Mouse (Mus musculus) heart, postnatal 0 days (tissue): ENCODE measurements around the gene Hist1h2br. TPM values are rescaled to one million over a fixed set of nuclear protein-coding genes. Genes with fewer than 3 reads are reported as not detected.
"Not testable (repeated sequence)": the region's sequence is repeated elsewhere in the genome, so short reads cannot be mapped to it uniquely, and the experiment has no call there.

ENCODE experiments used
- ATAC-seq: fragments of 200-750 bp; cut with Nextera tagmentation; 2 replicates; pipeline ENCODE4 v1.8.0; 2017; ENCODE audit warnings: low read depth, moderate number of reproducible peaks, moderate library complexity; ENCODE audit not compliant: insufficient read depth
- DNase-seq: peaks from one replicate; pipeline ENCODE4 v3.0.0-alpha.2; 2016; ENCODE audit warnings: low spot score
- H3K27ac ChIP-seq: fragments of 300-500 bp; sonication (generic); 2 replicates; pipeline ENCODE4 v1.5.1; 2014; ENCODE audit warnings: low read depth, mild to moderate bottlenecking
- H3K27me3 ChIP-seq: fragments of 300-500 bp; sonication (generic); 2 replicates; pipeline ENCODE4 v1.6.1; 2014; ENCODE audit warnings: low read length, mixed read lengths; ENCODE audit not compliant: control insufficient read depth, insufficient read depth
- H3K36me3 ChIP-seq: fragments of 300-500 bp; sonication (generic); replicated peaks from 2 replicates; pipeline ENCODE4 v1.6.1; 2014; ENCODE audit warnings: low read length, mixed read lengths; ENCODE audit not compliant: control insufficient read depth, insufficient read depth
- H3K4me1 ChIP-seq: fragments of 300-500 bp; sonication (generic); 2 replicates; pipeline ENCODE4 v1.6.1; 2014; ENCODE audit warnings: antibody characterized with exemption; ENCODE audit not compliant: control insufficient read depth, insufficient read depth
- H3K4me2 ChIP-seq: fragments of 300-500 bp; sonication (generic); 2 replicates; pipeline ENCODE4 v1.6.1; 2014; ENCODE audit warnings: low read depth, mild to moderate bottlenecking, low read length, moderate library complexity
- H3K4me3 ChIP-seq: fragments of 300-500 bp; sonication (generic); 2 replicates; pipeline ENCODE4 v1.5.1; 2014; ENCODE audit warnings: low read depth, low read length
- H3K9ac ChIP-seq: fragments of 300-500 bp; sonication (generic); replicated peaks from 2 replicates; pipeline ENCODE4 v1.6.1; 2014; ENCODE audit warnings: low read depth, low read length, mixed read lengths
- H3K9me3 ChIP-seq: fragments of 300-500 bp; sonication (generic); replicated peaks from 2 replicates; pipeline ENCODE4 v1.6.1; 2016; ENCODE audit warnings: low read length; ENCODE audit not compliant: control insufficient read depth
- CTCF ChIP-seq: IDR thresholded peaks from 2 replicates; pipeline ENCODE4 v1.5.1; 2016; ENCODE audit warnings: antibody characterized with exemption, control low read depth, low read depth
- EP300 ChIP-seq: IDR thresholded peaks from 2 replicates; pipeline ENCODE4 v1.6.1; 2016; ENCODE audit warnings: antibody characterized with exemption, low read depth
- WGBS: fragments of 180-500 bp; shearing (Covaris S2); extraction: QIAGEN DNeasy Blood & Tissue Kit; methylation state at CpG from one replicate; pipeline ENCODE4 v1.1.7; 2014; 5-methylcytosine and 5-hydroxymethylcytosine counted together
- polyA plus RNA-seq: library from polyadenylated mRNA; unstranded; fragments of >200 nt; fragmentation: Nextera tagmentation; extraction: Ambion mirVana; gene quantifications from 2 replicates; pipeline ENCODE4 v1.2.1, GENCODE M21; 2015
- total RNA-seq: library from RNA; depleted of rRNA; stranded (reverse); fragments of >200 nt; gene quantifications from 2 replicates; pipeline ENCODE4 v1.2.3, GENCODE M21; 2014; ENCODE audit warnings: low replicate concordance

The Hist1h2br gene
- total and polyA plus RNA-seq, 2 experiments from 2014 or later = 5.2 to 929 TPM

- peak overlapping the region; percentile 25; the same call in 1 of the 2 replicates for H3K27ac ChIP-seq
- ATAC-seq = peak; percentile 42
- 0% methylated on average over 12 of the region's 14 CpGs for WGBS
- not testable (repeated sequence) for H3K27me3 ChIP-seq, H3K9ac ChIP-seq, H3K9me3 ChIP-seq, H3K4me2 ChIP-seq, H3K36me3 ChIP-seq, H3K4me3 ChIP-seq, H3K4me1 ChIP-seq, DNase-seq
These were observed 21.5 kb upstream of the Hist1h2br start for GRCm38 (mm10) chr13:21812092-21812491.

- not testable (repeated sequence) for H3K9me3 ChIP-seq, H3K9ac ChIP-seq, H3K27ac ChIP-seq, H3K36me3 ChIP-seq, ATAC-seq, H3K4me2 ChIP-seq, H3K4me1 ChIP-seq, H3K27me3 ChIP-seq, DNase-seq, H3K4me3 ChIP-seq
- WGBS = 73% methylated on average over 6 of the region's 16 CpGs
These were observed 13.3 kb upstream of the Hist1h2br start for GRCm38 (mm10) chr13:21820082-21820890.

DNA sequence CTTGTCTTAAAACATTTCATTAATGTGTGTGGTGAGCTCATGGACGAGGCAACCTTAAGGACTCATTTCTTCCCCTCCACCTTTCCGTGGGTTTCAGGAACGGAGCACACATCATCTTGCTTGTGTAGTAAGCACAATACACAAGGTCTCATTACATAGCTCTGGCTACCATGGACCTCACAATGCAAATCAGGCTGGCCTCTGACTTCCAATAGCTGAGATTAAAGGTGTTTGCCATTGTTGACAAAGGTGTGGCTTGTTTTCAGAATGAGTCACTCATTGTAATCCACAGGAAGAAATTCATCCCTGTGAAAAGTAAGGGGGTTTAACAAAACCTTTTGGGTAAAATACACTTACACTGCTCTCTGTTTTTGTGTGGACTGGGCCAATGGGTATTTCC lies 5.0 kb upstream of the Hist1h2br start:
- no peaks in the 10 kb centered on the region for H3K4me1 ChIP-seq
- H3K9ac ChIP-seq = no peak overlapping the region
- DNase-seq (no peak), ATAC-seq (no peak)
- H3K36me3 ChIP-seq = no peaks in the 10 kb centered on the region
- no peak overlapping the region for H3K4me2 ChIP-seq
- H3K27me3 ChIP-seq = no peaks in the 10 kb centered on the region
- 83% methylated on average over 3 of the region's 3 CpGs for WGBS
- no peak overlapping the region for H3K4me3 ChIP-seq
- H3K9me3 ChIP-seq = no peaks in the 10 kb centered on the region
- TF ChIP-seq CTCF (no peak), EP300 (no peak)
- H3K27ac ChIP-seq = no peak overlapping the region

- ATAC-seq (no peak), DNase-seq (peak; percentile 2)
- H3K9me3 ChIP-seq = no peaks in the 10 kb centered on the region
- no peak overlapping the region for H3K4me2 ChIP-seq
- H3K36me3 ChIP-seq = no peaks in the 10 kb centered on the region
- H3K4me1 ChIP-seq = no peaks in the 10 kb centered on the region
- no peak for TF ChIP-seq CTCF
- no peak overlapping the region for H3K27ac ChIP-seq
- no peak overlapping the region for H3K4me3 ChIP-seq
- WGBS = 92% methylated on average over 10 of the region's 10 CpGs
- H3K27me3 ChIP-seq = no peaks in the 10 kb centered on the region
- no peak overlapping the region for H3K9ac ChIP-seq
These were observed 3.2 kb upstream of the Hist1h2br start for GRCm38 (mm10) chr13:21830344-21830743.

GRCm38 (mm10) chr13:21831418-21832394 lies 1.8 kb upstream of the Hist1h2br start, which contains the start of gene Hist1h4n:
Gene Hist1h4n (minus strand): TSS chr13:21832196.
- H3K36me3 ChIP-seq, H3K4me3 ChIP-seq, H3K27me3 ChIP-seq, H3K4me2 ChIP-seq, H3K9ac ChIP-seq, H3K4me1 ChIP-seq, DNase-seq, H3K9me3 ChIP-seq: not testable (repeated sequence)
- H3K27ac ChIP-seq = peak within 1 kb of the TSS; percentile 57; the same call in 1 of the 2 replicates
- peak; percentile 76 for ATAC-seq
- 1% methylated on average over 19 of the region's 58 CpGs for WGBS

DNA sequence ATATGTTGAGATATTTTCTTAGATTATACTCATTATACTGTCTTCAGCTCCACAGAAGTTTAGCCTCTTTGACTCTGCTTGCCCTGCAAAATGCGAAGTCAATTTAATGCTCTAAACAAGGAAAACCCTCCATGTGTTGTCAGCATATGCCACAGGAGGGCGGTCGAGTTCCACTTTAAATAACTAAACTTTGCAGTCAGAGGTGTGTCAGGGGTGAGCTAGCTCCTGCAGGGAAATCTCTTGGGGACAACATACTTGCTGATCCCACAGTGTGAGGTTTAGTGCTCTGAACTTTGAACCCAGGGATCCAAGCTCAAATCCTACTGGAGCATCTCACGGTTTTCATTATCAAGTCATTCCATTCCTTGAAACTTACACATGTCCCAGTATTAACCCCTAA lies 7.0 kb downstream of the Hist1h2br start:
- H3K9ac ChIP-seq, H3K27me3 ChIP-seq, H3K4me2 ChIP-seq, H3K4me1 ChIP-seq, H3K27ac ChIP-seq, H3K4me3 ChIP-seq, DNase-seq, H3K36me3 ChIP-seq, H3K9me3 ChIP-seq: not testable (repeated sequence)
- no CpG with 5 or more reads among the region's 4 CpGs for WGBS
- ATAC-seq = peak; percentile 83

- not testable (repeated sequence) for ATAC-seq, H3K9me3 ChIP-seq, H3K36me3 ChIP-seq
These were observed 12.8 kb downstream of the Hist1h2br start for GRCm38 (mm10) chr13:21846356-21846755.

More at GRCm38 (mm10) chr13:21846356-21846755, 12.8 kb downstream of the Hist1h2br start:
- not testable (repeated sequence) for H3K4me2 ChIP-seq, H3K4me1 ChIP-seq, H3K27ac ChIP-seq, H3K27me3 ChIP-seq, H3K4me3 ChIP-seq, H3K9ac ChIP-seq, DNase-seq
